Mouse (Mus musculus) forebrain, postnatal 0 days (tissue): ENCODE measurements at regions not wholly inside any gene's neighbourhood (a gene's known extent, or its start where the extent isn't known, plus 50 kb on each side); places are given as distances from the start of the nearest gene placed in this dataset.
A peak's percentile ranks its signal among the peaks of the same experiment; 100 is the strongest.

ENCODE experiments used
- ATAC-seq: fragments of 200-750 bp; cut with Nextera tagmentation; 2 replicates; pipeline ENCODE4 v1.8.0; 2017; ENCODE audit warnings: mild to moderate bottlenecking, moderate library complexity
- DNase-seq: peaks from one replicate; pipeline ENCODE4 v3.0.0-alpha.2; 2015
- H3K27ac ChIP-seq: fragments of 300-500 bp; sonication (generic); 2 replicates; pipeline ENCODE4 v1.5.1; 2014; ENCODE audit warnings: low read depth, mild to moderate bottlenecking, antibody characterized with exemption, low read length, moderate library complexity, mixed read lengths
- H3K27me3 ChIP-seq: fragments of 300-500 bp; sonication (generic); 2 replicates; pipeline ENCODE4 v1.6.1; 2014; ENCODE audit warnings: mild to moderate bottlenecking, low read length, mixed read lengths; ENCODE audit not compliant: insufficient read depth
- H3K36me3 ChIP-seq: fragments of 300-500 bp; sonication (generic); 2 replicates; pipeline ENCODE4 v1.6.1; 2014; ENCODE audit warnings: mild to moderate bottlenecking, moderate library complexity; ENCODE audit not compliant: insufficient read depth
- H3K4me1 ChIP-seq: fragments of 300-500 bp; sonication (generic); 2 replicates; pipeline ENCODE4 v1.6.1; 2014; ENCODE audit warnings: antibody characterized with exemption; ENCODE audit not compliant: insufficient read depth
- H3K4me2 ChIP-seq: fragments of 300-500 bp; sonication (generic); 2 replicates; pipeline ENCODE4 v1.6.1; 2014; ENCODE audit warnings: low read depth, mild to moderate bottlenecking, moderate library complexity
- H3K4me3 ChIP-seq: fragments of 300-500 bp; sonication (generic); 2 replicates; pipeline ENCODE4 v1.5.1; 2014; ENCODE audit warnings: low read depth, low read length, mixed read lengths
- H3K9ac ChIP-seq: fragments of 300-500 bp; sonication (generic); 2 replicates; pipeline ENCODE4 v1.6.1; 2014; ENCODE audit warnings: mild to moderate bottlenecking
- H3K9me3 ChIP-seq: fragments of 300-500 bp; sonication (generic); 2 replicates; pipeline ENCODE4 v1.6.1; 2016; ENCODE audit warnings: low read length
- CTCF ChIP-seq: sonication (generic); IDR thresholded peaks from 2 replicates; pipeline ENCODE4 v1.5.1; 2016; ENCODE audit warnings: antibody characterized with exemption, control low read depth, low read depth
- WGBS: fragments of 180-500 bp; shearing (Covaris S2); extraction: QIAGEN DNeasy Blood & Tissue Kit; methylation state at CpG from one replicate; pipeline ENCODE4 v1.1.7; 2014; 5-methylcytosine and 5-hydroxymethylcytosine counted together

- Histone ChIP-seq H3K4me1 (no peaks in the 10 kb centered on the region), H3K36me3 (no peaks in the 10 kb centered on the region), H3K9me3 (no peaks in the 10 kb centered on the region), H3K27me3 (no peaks in the 10 kb centered on the region), H3K4me2 (no peak overlapping the region), H3K27ac (no peak overlapping the region), H3K4me3 (no peak overlapping the region), H3K9ac (no peak overlapping the region)
- DNase-seq (peak; percentile 77), ATAC-seq (peak; percentile 74; the same call in 1 of the 2 replicates)
- WGBS, result 18% methylated on average over 4 of the region's 4 CpGs
- no peak for TF ChIP-seq CTCF
These were observed 188.1 kb upstream of the Tox3 start for GRCm38 (mm10) chr8:90536196-90536640.

DNA sequence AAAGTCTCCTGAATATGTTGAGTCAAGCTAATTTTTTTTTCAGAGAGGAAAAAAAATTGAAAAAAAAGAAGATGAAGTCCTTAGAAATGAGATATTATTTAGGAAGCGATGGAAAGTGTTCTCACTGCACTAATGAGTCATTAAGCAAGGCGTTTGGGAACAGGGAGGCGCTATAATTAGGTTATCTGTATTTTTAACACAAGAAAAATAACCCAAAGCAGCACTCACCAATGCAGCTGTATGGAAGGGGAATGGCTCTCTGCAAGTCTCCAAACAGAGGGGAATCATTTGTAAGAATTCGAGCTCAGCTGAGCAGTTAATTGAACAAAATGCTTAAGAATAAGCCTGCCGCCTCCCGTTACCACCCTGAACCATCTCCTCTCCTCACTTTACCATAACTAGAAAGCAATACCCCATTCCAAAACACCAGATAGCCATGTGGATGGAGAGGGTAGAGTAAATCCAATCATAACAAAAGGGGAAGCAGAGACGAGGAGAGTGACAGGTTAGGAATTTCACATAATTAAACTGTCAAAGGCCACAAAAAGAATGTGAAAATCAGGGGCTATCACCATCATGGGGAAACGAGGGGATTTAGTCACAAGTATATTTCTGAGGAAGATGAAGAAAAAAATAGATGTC lies 187.5 kb upstream of the Tox3 start:
- H3K9me3 ChIP-seq, result no peaks in the 10 kb centered on the region
- no peak overlapping the region for H3K4me2 ChIP-seq
- ATAC-seq, result peak; percentile 62; the same call in 1 of the 2 replicates
- no peak overlapping the region for H3K27ac ChIP-seq
- H3K9ac ChIP-seq, result no peak overlapping the region
- DNase-seq, result peak; percentile 41
- no peaks in the 10 kb centered on the region for H3K36me3 ChIP-seq
- WGBS, result 21% methylated on average over 8 of the region's 8 CpGs
- no peak overlapping the region for H3K4me3 ChIP-seq
- H3K4me1 ChIP-seq, result no peaks in the 10 kb centered on the region
- no peak for TF ChIP-seq CTCF
- no peaks in the 10 kb centered on the region for H3K27me3 ChIP-seq

DNA sequence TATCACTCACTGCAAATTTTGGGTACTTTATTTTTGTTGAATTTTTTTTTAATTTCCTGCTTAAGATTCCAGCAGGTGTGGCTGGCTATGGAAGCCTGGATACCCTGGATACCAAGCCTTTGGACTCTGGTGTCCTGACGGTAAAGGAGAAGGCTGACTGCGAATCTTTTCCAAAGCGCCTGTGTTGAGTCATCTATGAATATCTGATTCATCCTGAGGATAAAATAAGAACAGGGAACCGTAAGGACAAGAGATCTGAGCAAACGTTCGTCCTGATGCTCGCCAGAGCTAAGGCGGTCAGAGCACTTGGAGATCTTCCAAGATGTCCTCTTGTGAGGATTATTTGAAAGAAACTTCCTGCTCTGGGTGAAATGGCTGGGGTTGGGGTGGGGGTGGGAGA lies 173.2 kb upstream of the Tox3 start:
- no peaks in the 10 kb centered on the region for H3K36me3 ChIP-seq
- no peaks in the 10 kb centered on the region for H3K9me3 ChIP-seq
- no peak overlapping the region for H3K27ac ChIP-seq
- no peak overlapping the region for H3K9ac ChIP-seq
- H3K4me3 ChIP-seq, result no peak overlapping the region
- TF ChIP-seq CTCF, result no peak
- H3K4me1 ChIP-seq, result peaks cover 7% of the 10 kb centered on the region; the same call in 1 of the 2 replicates
- ATAC-seq (no peak), DNase-seq (no peak)
- no peak overlapping the region for H3K4me2 ChIP-seq
- 66% methylated on average over 8 of the region's 8 CpGs for WGBS
- no peaks in the 10 kb centered on the region for H3K27me3 ChIP-seq

GRCm38 (mm10) chr8:90520186-90520585 lies 172.0 kb upstream of the Tox3 start:
- H3K27ac ChIP-seq, result no peak overlapping the region
- H3K4me3 ChIP-seq, result no peak overlapping the region
- TF ChIP-seq CTCF, result no peak
- no peak overlapping the region for H3K4me2 ChIP-seq
- peaks cover 7% of the 10 kb centered on the region; the same call in 1 of the 2 replicates for H3K4me1 ChIP-seq
- no peaks in the 10 kb centered on the region for H3K9me3 ChIP-seq
- H3K9ac ChIP-seq, result no peak overlapping the region
- H3K36me3 ChIP-seq, result no peaks in the 10 kb centered on the region
- no peaks in the 10 kb centered on the region for H3K27me3 ChIP-seq
- WGBS, result 8% methylated on average over 4 of the region's 4 CpGs
- DNase-seq (no peak), ATAC-seq (peak; percentile 27; the same call in 1 of the 2 replicates)

DNA sequence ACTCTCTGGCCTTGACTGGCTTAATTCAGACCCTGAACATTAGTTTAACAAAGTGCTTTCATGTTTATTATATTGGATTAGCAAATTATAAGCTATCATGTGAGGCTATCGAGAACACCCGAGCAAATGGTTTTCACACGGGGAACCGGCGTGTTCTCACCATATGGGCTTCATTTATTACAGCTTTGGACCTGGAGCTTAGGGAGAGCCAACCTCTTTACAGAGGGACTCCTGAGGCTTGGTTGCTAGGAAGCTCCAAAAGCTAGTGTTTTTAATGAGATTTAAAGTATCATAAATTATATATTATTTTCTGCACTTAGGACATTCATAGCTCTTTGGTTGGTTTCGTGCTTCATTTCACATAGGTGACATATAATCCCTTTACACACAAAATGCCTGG lies 171.4 kb upstream of the Tox3 start:
- Histone ChIP-seq H3K4me1 (peaks cover 7% of the 10 kb centered on the region; the same call in 1 of the 2 replicates), H3K36me3 (no peaks in the 10 kb centered on the region), H3K27me3 (no peaks in the 10 kb centered on the region), H3K4me3 (no peak overlapping the region), H3K27ac (no peak overlapping the region), H3K4me2 (no peak overlapping the region), H3K9me3 (no peaks in the 10 kb centered on the region), H3K9ac (no peak overlapping the region)
- DNase-seq (no peak), ATAC-seq (no peak)
- 31% methylated on average over 6 of the region's 6 CpGs for WGBS
- no peak for TF ChIP-seq CTCF

- WGBS, result 81% methylated on average over 3 of the region's 3 CpGs
- DNase-seq (no peak), ATAC-seq (no peak)
- Histone ChIP-seq H3K9me3 (no peaks in the 10 kb centered on the region), H3K36me3 (no peaks in the 10 kb centered on the region), H3K27me3 (no peaks in the 10 kb centered on the region), H3K4me2 (no peak overlapping the region), H3K4me3 (no peak overlapping the region), H3K4me1 (0 out of 2 replicates have a peak, but pooled peaks cover 3% of the 10 kb centered on the region), H3K27ac (no peak overlapping the region), H3K9ac (no peak overlapping the region)
- no peak for TF ChIP-seq CTCF
These were observed 166.0 kb upstream of the Tox3 start for GRCm38 (mm10) chr8:90514191-90514590.

- DNase-seq (no peak), ATAC-seq (no peak)
- Histone ChIP-seq H3K36me3 (no peaks in the 10 kb centered on the region), H3K4me2 (no peak overlapping the region), H3K4me3 (no peak overlapping the region), H3K4me1 (0 out of 2 replicates have a peak, but pooled peaks cover 3% of the 10 kb centered on the region), H3K27me3 (no peaks in the 10 kb centered on the region), H3K9ac (no peak overlapping the region), H3K9me3 (no peaks in the 10 kb centered on the region), H3K27ac (no peak overlapping the region)
- no peak for TF ChIP-seq CTCF
- 83% methylated on average over 4 of the region's 4 CpGs for WGBS
These were observed 165.5 kb upstream of the Tox3 start for GRCm38 (mm10) chr8:90513601-90514000.
